Mouse (Mus musculus) lung, postnatal 0 days (tissue): ENCODE measurements at regions not wholly inside any gene's neighbourhood (a gene's known extent, or its start where the extent isn't known, plus 50 kb on each side); places are given as distances from the start of the nearest gene placed in this dataset.
A peak's percentile ranks its signal among the peaks of the same experiment; 100 is the strongest.

Source experiments
- ATAC-seq: fragments of 200-750 bp; cut with Nextera tagmentation; 2 replicates; pipeline ENCODE4 v1.8.0; 2017; ENCODE audit warnings: moderate library complexity
- DNase-seq: peaks from one replicate; pipeline ENCODE4 v3.0.0-alpha.2; 2016; ENCODE audit warnings: low spot score
- H3K27ac ChIP-seq: fragments of 300-500 bp; sonication (generic); 2 replicates; pipeline ENCODE4 v1.5.1; 2014; ENCODE audit warnings: antibody characterized with exemption, mild to moderate bottlenecking, low read length, mixed read lengths
- H3K27me3 ChIP-seq: fragments of 300-500 bp; sonication (generic); replicated peaks from 2 replicates; pipeline ENCODE4 v1.6.1; 2014; ENCODE audit warnings: low read length, mixed read lengths; ENCODE audit not compliant: insufficient read depth
- H3K36me3 ChIP-seq: fragments of 300-500 bp; sonication (generic); 2 replicates; pipeline ENCODE4 v1.6.1; 2014; ENCODE audit warnings: low read length, mixed read lengths; ENCODE audit not compliant: insufficient read depth
- H3K4me1 ChIP-seq: fragments of 300-500 bp; sonication (generic); 2 replicates; pipeline ENCODE4 v1.6.1; 2014; ENCODE audit warnings: antibody characterized with exemption, low read depth, low read length, mixed read lengths; ENCODE audit not compliant: insufficient read depth
- H3K4me2 ChIP-seq: fragments of 300-500 bp; sonication (generic); replicated peaks from 2 replicates; pipeline ENCODE4 v1.6.1; 2014; ENCODE audit warnings: low read depth, mild to moderate bottlenecking, low read length, moderate library complexity, mixed read lengths
- H3K4me3 ChIP-seq: fragments of 300-500 bp; sonication (generic); 2 replicates; pipeline ENCODE4 v1.5.1; 2014; ENCODE audit warnings: low read depth, low read length
- H3K9ac ChIP-seq: fragments of 300-500 bp; sonication (generic); replicated peaks from 2 replicates; pipeline ENCODE4 v1.6.1; 2014; ENCODE audit warnings: low read depth, mild to moderate bottlenecking
- H3K9me3 ChIP-seq: fragments of 300-500 bp; sonication (generic); 2 replicates; pipeline ENCODE4 v1.6.1; 2016; ENCODE audit warnings: low read length, mixed read lengths
- CTCF ChIP-seq: IDR thresholded peaks from 2 replicates; pipeline ENCODE4 v1.5.1; 2016; ENCODE audit warnings: antibody characterized with exemption, mild to moderate bottlenecking
- EP300 ChIP-seq: IDR thresholded peaks from 2 replicates; pipeline ENCODE4 v1.6.1; 2016; ENCODE audit warnings: antibody characterized with exemption, mild to moderate bottlenecking, control low read depth
- WGBS: fragments of 180-500 bp; shearing (Covaris S2); extraction: QIAGEN DNeasy Blood & Tissue Kit; methylation state at CpG from one replicate; pipeline ENCODE4 v1.1.7; 2014; 5-methylcytosine and 5-hydroxymethylcytosine counted together

GRCm38 (mm10) chr14:120699378-120699777, 211.6 kb upstream of the Ipo5 start:
- DNase-seq, result no peak
- Histone ChIP-seq H3K9ac (no peak overlapping the region), H3K4me2 (no peak overlapping the region), H3K36me3 (no peaks in the 10 kb centered on the region), H3K4me3 (no peak overlapping the region), H3K9me3 (no peaks in the 10 kb centered on the region), H3K27me3 (no peaks in the 10 kb centered on the region), H3K4me1 (no peaks in the 10 kb centered on the region), H3K27ac (no peak overlapping the region)
- WGBS, result 75% methylated on average over 4 of the region's 4 CpGs
- no peak for TF ChIP-seq CTCF
- TF ChIP-seq EP300, result no peak
- ATAC-seq, result no peak

GRCm38 (mm10) chr14:120705301-120705801, 205.7 kb upstream of the Ipo5 start:
- WGBS, result 36% methylated on average over 4 of the region's 4 CpGs
- Histone ChIP-seq H3K27ac (no peak overlapping the region), H3K36me3 (no peaks in the 10 kb centered on the region), H3K9me3 (no peaks in the 10 kb centered on the region), H3K27me3 (no peaks in the 10 kb centered on the region), H3K4me3 (no peak overlapping the region), H3K4me2 (no peak overlapping the region), H3K9ac (no peak overlapping the region), H3K4me1 (no peaks in the 10 kb centered on the region)
- DNase-seq (peak; percentile 93), ATAC-seq (peak; percentile 90)
- no peak for TF ChIP-seq CTCF
- TF ChIP-seq EP300, result peak; percentile 89

- peak; percentile 47 for DNase-seq
Measured at GRCm38 (mm10) chr14:120710782-120711181, 200.2 kb upstream of the Ipo5 start.

DNA sequence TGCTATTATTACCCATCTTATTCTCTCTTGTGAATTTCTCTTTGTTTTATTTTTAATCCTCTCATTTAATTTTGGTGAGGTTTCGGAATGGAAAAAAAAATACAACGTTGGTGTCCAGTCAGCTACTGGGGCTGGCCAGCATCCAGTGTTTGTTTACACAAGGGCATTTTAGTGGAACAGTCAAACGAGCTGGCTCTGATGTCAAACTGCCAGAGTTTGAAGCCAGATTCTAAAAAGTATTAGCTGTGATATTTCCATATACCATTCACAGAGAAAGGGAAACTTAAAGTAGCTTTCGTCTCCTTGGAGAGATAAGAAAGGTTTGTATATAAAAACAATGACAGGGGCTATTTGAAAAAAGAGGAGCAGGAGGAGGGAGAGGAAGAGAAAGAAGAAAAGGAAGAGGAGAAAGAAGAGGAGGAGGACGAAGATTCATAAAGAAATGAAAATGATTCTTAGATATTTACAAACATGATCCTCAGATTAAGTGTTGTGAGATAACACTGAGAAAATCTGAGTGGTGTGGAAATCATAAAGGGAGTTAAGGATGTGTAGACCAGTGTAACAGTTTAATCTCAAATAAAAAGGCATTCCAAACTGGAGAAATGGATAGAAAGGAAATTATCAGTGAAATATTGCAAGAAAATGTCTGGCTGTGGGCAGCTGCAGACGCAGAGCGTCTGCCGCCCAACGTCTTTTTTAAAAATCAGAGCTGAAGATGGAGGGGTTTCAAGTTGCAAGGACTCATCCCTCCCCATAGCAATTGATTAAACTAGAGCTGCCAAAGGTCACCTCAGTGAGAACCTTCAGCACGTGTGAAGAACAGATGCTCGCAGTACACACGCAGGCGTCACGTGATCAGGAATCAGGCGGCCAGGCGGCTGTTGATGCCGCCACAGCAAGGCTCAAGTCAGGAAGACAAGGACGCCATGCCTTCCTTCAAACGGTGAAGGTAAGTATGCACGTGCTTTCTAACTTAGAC, 190.3 kb upstream of the Ipo5 start:
- Histone ChIP-seq H3K4me2 (no peak overlapping the region), H3K9me3 (no peaks in the 10 kb centered on the region), H3K27me3 (no peaks in the 10 kb centered on the region), H3K4me3 (no peak overlapping the region), H3K27ac (peak overlapping the region; percentile 72), H3K9ac (no peak overlapping the region), H3K36me3 (no peaks in the 10 kb centered on the region), H3K4me1 (no peaks in the 10 kb centered on the region)
- WGBS, result 31% methylated on average over 20 of the region's 20 CpGs
- ATAC-seq (peak; percentile 61), DNase-seq (peak; percentile 86)
- no peak for TF ChIP-seq CTCF
- peak; percentile 56 for TF ChIP-seq EP300

More at GRCm38 (mm10) chr14:120710782-120711181, 200.2 kb upstream of the Ipo5 start:
- Histone ChIP-seq H3K4me1 (no peaks in the 10 kb centered on the region), H3K27me3 (no peaks in the 10 kb centered on the region), H3K9ac (no peak overlapping the region), H3K4me3 (no peak overlapping the region), H3K27ac (peak overlapping the region; percentile 33), H3K4me2 (no peak overlapping the region), H3K36me3 (no peaks in the 10 kb centered on the region), H3K9me3 (no peaks in the 10 kb centered on the region)
- TF ChIP-seq EP300 (no peak), CTCF (no peak)
- peak; percentile 56 for ATAC-seq
- WGBS, result 54% methylated on average over 4 of the region's 4 CpGs

DNA sequence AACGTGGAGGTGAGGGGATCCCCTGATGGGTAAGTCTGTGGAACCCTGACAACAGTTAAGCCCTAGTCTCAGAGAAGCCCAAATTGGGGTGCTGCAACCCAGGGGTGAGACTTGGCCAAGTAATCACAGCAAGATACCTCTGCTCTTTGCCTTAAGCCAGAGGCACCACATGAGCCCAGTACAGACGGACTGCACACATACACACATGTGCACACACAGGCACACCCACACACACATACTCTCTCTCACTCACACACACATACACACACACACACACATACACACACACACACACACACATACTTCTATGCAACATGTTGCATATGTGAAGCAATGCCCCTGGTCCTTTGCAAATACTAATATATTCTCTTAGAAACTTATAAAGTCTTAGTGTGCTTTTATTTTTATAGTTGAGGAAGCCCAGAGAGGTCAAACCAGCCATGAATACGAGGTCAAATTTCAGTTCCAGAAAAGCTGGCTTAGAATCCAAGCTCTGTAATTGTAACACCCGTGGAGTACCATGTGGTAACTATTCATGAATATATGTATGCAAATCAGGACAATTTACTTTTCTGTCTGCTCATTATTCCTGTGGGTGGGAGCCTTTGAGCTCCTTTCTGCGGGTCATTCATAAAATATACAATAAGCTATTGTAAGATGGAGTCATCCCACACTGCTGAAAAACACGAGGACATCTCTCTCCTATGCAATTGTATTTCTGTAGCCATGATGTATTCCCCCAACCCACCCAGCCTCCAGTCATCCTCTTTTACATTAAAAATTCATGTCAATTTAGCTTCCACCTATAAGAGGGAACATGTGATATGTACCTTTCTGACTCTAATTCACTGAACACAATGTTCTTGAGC, 189.2 kb upstream of the Ipo5 start:
- Histone ChIP-seq H3K4me2 (no peak overlapping the region), H3K27ac (peak overlapping the region; percentile 72), H3K36me3 (no peaks in the 10 kb centered on the region), H3K27me3 (no peaks in the 10 kb centered on the region), H3K4me3 (no peak overlapping the region), H3K4me1 (no peaks in the 10 kb centered on the region), H3K9me3 (no peaks in the 10 kb centered on the region), H3K9ac (no peak overlapping the region)
- 58% methylated on average over 6 of the region's 6 CpGs for WGBS
- DNase-seq (no peak), ATAC-seq (no peak)
- TF ChIP-seq CTCF (no peak), EP300 (no peak)

GRCm38 (mm10) chr14:120722546-120723112, 188.4 kb upstream of the Ipo5 start:
- WGBS, result 26% methylated on average over 6 of the region's 6 CpGs
- no peak overlapping the region for H3K27ac ChIP-seq
- peak; percentile 36 for DNase-seq

More at GRCm38 (mm10) chr14:120722546-120723112, 188.4 kb upstream of the Ipo5 start:
- TF ChIP-seq CTCF, result peak; percentile 30; the same call in 1 of the 2 replicates
- no peak for TF ChIP-seq EP300
- peak; percentile 30 for ATAC-seq
- no peak overlapping the region for H3K4me3 ChIP-seq
- no peak overlapping the region for H3K9ac ChIP-seq
- H3K9me3 ChIP-seq, result no peaks in the 10 kb centered on the region
- no peaks in the 10 kb centered on the region for H3K4me1 ChIP-seq
- no peaks in the 10 kb centered on the region for H3K36me3 ChIP-seq
- no peak overlapping the region for H3K4me2 ChIP-seq
- H3K27me3 ChIP-seq, result no peaks in the 10 kb centered on the region
